Mouse (Mus musculus) forebrain, postnatal 0 days (tissue): ENCODE data around the gene Akr1b8. TPM values are rescaled to one million over a fixed set of nuclear protein-coding genes. Genes with fewer than 3 reads are reported as not detected.
A peak's percentile ranks its signal among the peaks of the same experiment; 100 is the strongest.

Experiments used
- ATAC-seq: fragments of 200-750 bp; cut with Nextera tagmentation; 2 replicates; pipeline ENCODE4 v1.8.0; 2017; ENCODE audit warnings: mild to moderate bottlenecking, moderate library complexity
- DNase-seq: peaks from one replicate; pipeline ENCODE4 v3.0.0-alpha.2; 2015
- H3K27ac ChIP-seq: fragments of 300-500 bp; sonication (generic); 2 replicates; pipeline ENCODE4 v1.5.1; 2014; ENCODE audit warnings: low read depth, mild to moderate bottlenecking, antibody characterized with exemption, low read length, moderate library complexity, mixed read lengths
- H3K27me3 ChIP-seq: fragments of 300-500 bp; sonication (generic); 2 replicates; pipeline ENCODE4 v1.6.1; 2014; ENCODE audit warnings: mild to moderate bottlenecking, low read length, mixed read lengths; ENCODE audit not compliant: insufficient read depth
- H3K36me3 ChIP-seq: fragments of 300-500 bp; sonication (generic); 2 replicates; pipeline ENCODE4 v1.6.1; 2014; ENCODE audit warnings: mild to moderate bottlenecking, moderate library complexity; ENCODE audit not compliant: insufficient read depth
- H3K4me1 ChIP-seq: fragments of 300-500 bp; sonication (generic); 2 replicates; pipeline ENCODE4 v1.6.1; 2014; ENCODE audit warnings: antibody characterized with exemption; ENCODE audit not compliant: insufficient read depth
- H3K4me2 ChIP-seq: fragments of 300-500 bp; sonication (generic); 2 replicates; pipeline ENCODE4 v1.6.1; 2014; ENCODE audit warnings: low read depth, mild to moderate bottlenecking, moderate library complexity
- H3K4me3 ChIP-seq: fragments of 300-500 bp; sonication (generic); 2 replicates; pipeline ENCODE4 v1.5.1; 2014; ENCODE audit warnings: low read depth, low read length, mixed read lengths
- H3K9ac ChIP-seq: fragments of 300-500 bp; sonication (generic); 2 replicates; pipeline ENCODE4 v1.6.1; 2014; ENCODE audit warnings: mild to moderate bottlenecking
- H3K9me3 ChIP-seq: fragments of 300-500 bp; sonication (generic); 2 replicates; pipeline ENCODE4 v1.6.1; 2016; ENCODE audit warnings: low read length
- CTCF ChIP-seq: sonication (generic); IDR thresholded peaks from 2 replicates; pipeline ENCODE4 v1.5.1; 2016; ENCODE audit warnings: antibody characterized with exemption, control low read depth, low read depth
- WGBS: fragments of 180-500 bp; shearing (Covaris S2); extraction: QIAGEN DNeasy Blood & Tissue Kit; methylation state at CpG from one replicate; pipeline ENCODE4 v1.1.7; 2014; 5-methylcytosine and 5-hydroxymethylcytosine counted together
- polyA plus RNA-seq: library from polyadenylated mRNA; unstranded; fragments of >200 nt; fragmentation: Nextera tagmentation; extraction: Ambion mirVana; gene quantifications from 2 replicates; pipeline ENCODE4 v1.2.1, GENCODE M21; 2015
- total RNA-seq: library from RNA; depleted of rRNA; stranded (reverse); fragments of >200 nt; gene quantifications from 2 replicates; pipeline ENCODE4 v1.2.3, GENCODE M21; 2014; rRNA removed

Gene Akr1b8
- 1.1 and 3.6 TPM in 2 replicates for total RNA-seq
- 1.7 and 2.5 TPM in 2 replicates for polyA plus RNA-seq

GRCm38 (mm10) chr6:34353658-34354353, at the start of gene Akr1b8:
TSS of gene Akr1b8 (plus strand) at chr6:34354119.
- H3K9me3 ChIP-seq, result no peaks in the 10 kb centered on the region
- no peak within 1 kb of the TSS for H3K9ac ChIP-seq
- H3K4me1 ChIP-seq, result no peaks in the 10 kb centered on the region
- no peak within 1 kb of the TSS for H3K4me3 ChIP-seq
- H3K4me2 ChIP-seq, result peak within 1 kb of the TSS; percentile 4; the same call in 1 of the 2 replicates
- DNase-seq (no peak), ATAC-seq (no peak)
- 13% methylated on average over 16 of the region's 16 CpGs for WGBS
- H3K36me3 ChIP-seq, result no peaks in the 10 kb centered on the region
- H3K27ac ChIP-seq, result no peak within 1 kb of the TSS
- H3K27me3 ChIP-seq, result no peaks in the 10 kb centered on the region
- TF ChIP-seq CTCF, result no peak

DNA sequence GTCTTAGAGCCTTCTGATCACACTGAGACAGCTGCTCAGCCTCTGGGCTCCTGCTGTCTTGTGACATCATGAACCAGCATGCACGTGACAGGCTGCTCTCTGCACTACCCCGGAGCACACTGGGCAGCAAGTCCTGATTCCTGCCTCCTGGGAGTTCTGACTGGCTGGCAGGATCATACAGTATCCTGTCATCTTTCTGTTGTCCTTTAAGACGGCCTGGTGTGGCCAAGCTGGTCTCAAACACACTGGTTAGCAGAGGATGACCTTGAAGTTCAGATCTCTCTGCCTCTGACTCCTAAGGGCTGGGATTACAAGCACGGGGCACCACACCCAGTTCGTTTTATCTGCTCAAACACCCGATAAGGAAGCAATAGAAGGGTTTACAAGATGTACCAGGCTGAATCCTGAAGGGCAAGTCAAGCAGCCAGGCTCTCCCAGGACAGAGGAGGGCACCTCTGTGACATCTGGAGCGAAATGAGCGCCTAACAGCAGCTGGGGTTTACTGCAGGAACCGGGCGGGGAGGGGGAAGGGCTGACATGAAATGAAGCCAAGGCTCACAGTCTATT, 49.2 kb upstream of the Akr1b8 start:
- Histone ChIP-seq H3K4me1 (no peaks in the 10 kb centered on the region), H3K27me3 (no peaks in the 10 kb centered on the region), H3K4me3 (no peak overlapping the region), H3K4me2 (no peak overlapping the region), H3K27ac (no peak overlapping the region), H3K36me3 (peaks cover 40% of the 10 kb centered on the region), H3K9ac (no peak overlapping the region), H3K9me3 (no peaks in the 10 kb centered on the region)
- no peak for TF ChIP-seq CTCF
- ATAC-seq, result peak; percentile 16; the same call in 1 of the 2 replicates
- 82% methylated on average over 10 of the region's 10 CpGs for WGBS
- DNase-seq, result no peak

DNA sequence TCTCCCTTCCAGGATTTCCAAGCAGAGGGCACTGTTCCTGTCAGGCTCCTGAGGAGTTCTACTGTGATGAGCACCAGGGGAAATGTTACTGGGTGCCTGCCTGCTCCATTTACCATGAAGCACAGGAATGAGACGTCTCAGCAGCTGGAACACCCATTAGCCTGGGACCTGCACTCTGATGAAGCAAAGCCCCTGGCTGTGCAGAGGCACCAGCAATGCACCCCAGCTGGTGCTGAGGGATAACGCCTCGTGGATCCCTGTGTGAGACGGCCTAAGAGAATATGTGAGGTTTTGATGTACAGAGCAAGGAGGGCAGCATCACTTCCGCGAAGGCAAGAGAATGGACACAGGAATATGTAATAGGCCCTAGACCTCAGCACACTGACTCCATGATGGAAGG, 47.1 kb upstream of the Akr1b8 start:
- 91% methylated on average over 6 of the region's 6 CpGs for WGBS
- Histone ChIP-seq H3K27me3 (no peaks in the 10 kb centered on the region), H3K9ac (no peak overlapping the region), H3K9me3 (no peaks in the 10 kb centered on the region), H3K36me3 (peaks cover 57% of the 10 kb centered on the region), H3K4me1 (no peaks in the 10 kb centered on the region), H3K4me3 (no peak overlapping the region), H3K27ac (no peak overlapping the region), H3K4me2 (no peak overlapping the region)
- ATAC-seq (no peak), DNase-seq (no peak)
- no peak for TF ChIP-seq CTCF

GRCm38 (mm10) chr6:34309526-34309925, 44.4 kb upstream of the Akr1b8 start:
- Histone ChIP-seq H3K9me3 (no peaks in the 10 kb centered on the region), H3K9ac (no peak overlapping the region), H3K27me3 (no peaks in the 10 kb centered on the region), H3K4me1 (no peaks in the 10 kb centered on the region), H3K27ac (no peak overlapping the region), H3K4me3 (no peak overlapping the region), H3K4me2 (no peak overlapping the region), H3K36me3 (peaks cover 59% of the 10 kb centered on the region)
- DNase-seq (no peak), ATAC-seq (no peak)
- TF ChIP-seq CTCF, result no peak
- 95% methylated on average over 6 of the region's 6 CpGs for WGBS

- no peak for TF ChIP-seq CTCF
- Histone ChIP-seq H3K4me2 (no peak overlapping the region), H3K9me3 (no peaks in the 10 kb centered on the region), H3K9ac (no peak overlapping the region), H3K4me3 (no peak overlapping the region), H3K27ac (no peak overlapping the region), H3K27me3 (no peaks in the 10 kb centered on the region), H3K4me1 (no peaks in the 10 kb centered on the region), H3K36me3 (peaks cover 57% of the 10 kb centered on the region)
- DNase-seq (no peak), ATAC-seq (no peak)
- 95% methylated on average over 11 of the region's 11 CpGs for WGBS
These were observed 43.8 kb upstream of the Akr1b8 start for GRCm38 (mm10) chr6:34310023-34310595.

GRCm38 (mm10) chr6:34313386-34313785, 40.5 kb upstream of the Akr1b8 start:
- 86% methylated on average over 9 of the region's 9 CpGs for WGBS
- DNase-seq (no peak), ATAC-seq (no peak)
- no peak overlapping the region for H3K4me2 ChIP-seq
- H3K27ac ChIP-seq, result no peak overlapping the region
- peaks cover 36% of the 10 kb centered on the region for H3K36me3 ChIP-seq
- no peak for TF ChIP-seq CTCF
- H3K9ac ChIP-seq, result no peak overlapping the region
- H3K27me3 ChIP-seq, result no peaks in the 10 kb centered on the region
- no peaks in the 10 kb centered on the region for H3K9me3 ChIP-seq
- H3K4me1 ChIP-seq, result no peaks in the 10 kb centered on the region
- H3K4me3 ChIP-seq, result no peak overlapping the region

- Histone ChIP-seq H3K4me1 (no peaks in the 10 kb centered on the region), H3K9me3 (no peaks in the 10 kb centered on the region), H3K4me2 (no peak overlapping the region), H3K4me3 (no peak overlapping the region), H3K27ac (no peak overlapping the region), H3K9ac (no peak overlapping the region), H3K27me3 (no peaks in the 10 kb centered on the region), H3K36me3 (peaks cover 31% of the 10 kb centered on the region)
- ATAC-seq, result no peak
- WGBS, result 97% methylated on average over 2 of the region's 2 CpGs
- TF ChIP-seq CTCF, result no peak
- DNase-seq, result no peak
These were observed 40.0 kb upstream of the Akr1b8 start for GRCm38 (mm10) chr6:34313921-34314320.
